Mouse (Mus musculus) neural tube, embryonic 12.5 days (tissue): ENCODE measurements around the gene Slc39a11. TPM values are rescaled to one million over a fixed set of nuclear protein-coding genes. Genes with fewer than 3 reads are reported as not detected.

Source experiments
- ATAC-seq: fragments of 200-750 bp; cut with Nextera tagmentation; 2 replicates; pipeline ENCODE4 v1.8.0; 2017; ENCODE audit warnings: low read depth, mild to moderate bottlenecking, moderate TSS enrichment, moderate library complexity; ENCODE audit not compliant: low FRiP score
- H3K27ac ChIP-seq: fragments of 300-500 bp; sonication (generic); 2 replicates; pipeline ENCODE4 v1.5.1; 2016
- H3K27me3 ChIP-seq: fragments of 300-500 bp; sonication (generic); replicated peaks from 2 replicates; pipeline ENCODE4 v1.6.1; 2016; ENCODE audit warnings: mild to moderate bottlenecking
- H3K36me3 ChIP-seq: fragments of 300-500 bp; sonication (generic); 2 replicates; pipeline ENCODE4 v1.6.1; 2016; ENCODE audit warnings: mild to moderate bottlenecking
- H3K4me1 ChIP-seq: fragments of 300-500 bp; sonication (generic); 2 replicates; pipeline ENCODE4 v1.6.1; 2016
- H3K4me2 ChIP-seq: fragments of 300-500 bp; sonication (generic); replicated peaks from 2 replicates; pipeline ENCODE4 v1.6.1; 2016; ENCODE audit warnings: mild to moderate bottlenecking
- H3K4me3 ChIP-seq: fragments of 300-500 bp; sonication (generic); 2 replicates; pipeline ENCODE4 v1.5.1; 2016
- H3K9ac ChIP-seq: fragments of 300-500 bp; sonication (generic); 2 replicates; pipeline ENCODE4 v1.6.1; 2016; ENCODE audit warnings: mild to moderate bottlenecking
- H3K9me3 ChIP-seq: fragments of 300-500 bp; sonication (generic); 2 replicates; pipeline ENCODE4 v1.6.1; 2016; ENCODE audit warnings: mild to moderate bottlenecking
- WGBS: fragments of 180-500 bp; shearing (Covaris S2); methylation state at CpG from one replicate; pipeline ENCODE4 v1.1.7; 2016; 5-methylcytosine and 5-hydroxymethylcytosine counted together
- polyA plus RNA-seq: library from polyadenylated mRNA; unstranded; fragments of >200 nt; fragmentation: Nextera tagmentation; extraction: Ambion mirVana; gene quantifications from 2 replicates; pipeline ENCODE4 v1.2.1, GENCODE M21; 2016

Slc39a11 gene
- polyA plus RNA-seq, 1 experiment from 2014 or later, result 26.1 TPM

- H3K4me2 ChIP-seq, result no peak overlapping the region
- H3K27ac ChIP-seq, result no peak overlapping the region
- H3K4me1 ChIP-seq, result peaks cover 12% of the 10 kb centered on the region
- no peaks in the 10 kb centered on the region for H3K27me3 ChIP-seq
- H3K9ac ChIP-seq, result no peak overlapping the region
- WGBS, result 47% methylated on average over 4 of the region's 4 CpGs
- no peaks in the 10 kb centered on the region for H3K36me3 ChIP-seq
- no peaks in the 10 kb centered on the region for H3K9me3 ChIP-seq
- H3K4me3 ChIP-seq, result no peak overlapping the region
- ATAC-seq, result no peak
These were observed 383.2 kb downstream of the Slc39a11 start for GRCm38 (mm10) chr11:113266706-113267105.

GRCm38 (mm10) chr11:113265567-113265966 is 384.3 kb downstream of the Slc39a11 start:
- ATAC-seq, result no peak
- no peak overlapping the region for H3K27ac ChIP-seq
- no peak overlapping the region for H3K9ac ChIP-seq
- no peaks in the 10 kb centered on the region for H3K36me3 ChIP-seq
- no peak overlapping the region for H3K4me2 ChIP-seq
- H3K4me1 ChIP-seq, result peaks cover 12% of the 10 kb centered on the region
- 83% methylated on average over 3 of the region's 3 CpGs for WGBS
- no peak overlapping the region for H3K4me3 ChIP-seq
- no peaks in the 10 kb centered on the region for H3K27me3 ChIP-seq
- no peaks in the 10 kb centered on the region for H3K9me3 ChIP-seq

DNA sequence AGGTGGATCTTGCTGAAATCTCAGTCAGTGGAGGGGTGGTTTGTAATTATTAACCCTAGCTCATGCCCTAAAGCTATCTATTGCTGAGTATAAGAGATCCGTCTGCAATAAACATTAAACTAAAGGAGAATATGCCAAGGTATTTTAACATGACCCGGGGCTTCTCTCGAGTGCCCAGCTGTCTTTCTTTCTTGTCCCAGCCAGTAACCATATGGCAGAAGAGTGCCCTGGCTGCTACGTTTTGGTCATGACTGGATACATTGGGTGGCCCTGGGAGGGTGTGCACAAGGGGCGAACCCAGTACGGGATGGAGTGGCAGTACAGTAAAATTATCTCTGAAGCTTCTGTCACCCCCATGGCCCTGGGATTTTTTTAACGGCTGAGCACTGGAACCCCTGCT is 385.9 kb downstream of the Slc39a11 start:
- Histone ChIP-seq H3K27ac (no peak overlapping the region), H3K9me3 (no peaks in the 10 kb centered on the region), H3K4me1 (peaks cover 12% of the 10 kb centered on the region), H3K4me3 (no peak overlapping the region), H3K36me3 (no peaks in the 10 kb centered on the region), H3K4me2 (no peak overlapping the region), H3K27me3 (no peaks in the 10 kb centered on the region), H3K9ac (no peak overlapping the region)
- 68% methylated on average over 7 of the region's 7 CpGs for WGBS
- ATAC-seq, result no peak

DNA sequence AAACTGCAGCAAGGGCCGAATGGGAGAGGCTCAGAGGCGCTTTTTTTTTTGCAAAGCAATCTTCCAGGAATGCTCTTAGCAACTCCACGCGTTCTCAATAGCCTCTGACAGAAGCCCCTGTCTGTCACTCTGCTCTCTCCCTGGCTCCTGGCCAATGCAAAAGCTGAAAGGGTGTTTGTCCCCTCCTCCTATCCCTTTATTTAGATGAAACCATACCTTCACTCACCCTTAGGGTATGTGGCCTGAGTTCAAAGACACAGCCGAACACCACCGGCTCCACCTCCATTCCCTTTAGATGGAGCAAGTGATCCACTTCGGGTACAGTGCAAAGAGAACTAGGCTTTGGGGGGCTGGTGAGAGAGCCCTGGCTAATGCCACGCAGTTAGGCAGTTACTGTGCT is 387.8 kb downstream of the Slc39a11 start:
- WGBS, result 43% methylated on average over 8 of the region's 8 CpGs
- Histone ChIP-seq H3K4me3 (no peak overlapping the region), H3K9me3 (no peaks in the 10 kb centered on the region), H3K4me1 (peaks cover 12% of the 10 kb centered on the region), H3K9ac (no peak overlapping the region), H3K4me2 (no peak overlapping the region), H3K27ac (no peak overlapping the region), H3K36me3 (no peaks in the 10 kb centered on the region), H3K27me3 (0 out of 2 replicates have a peak, but pooled peaks cover 3% of the 10 kb centered on the region)
- ATAC-seq, result peak; percentile 17; the same call in 1 of the 2 replicates

GRCm38 (mm10) chr11:113261421-113261820 is 388.5 kb downstream of the Slc39a11 start:
- peaks cover 12% of the 10 kb centered on the region for H3K4me1 ChIP-seq

GRCm38 (mm10) chr11:113259712-113260382 is 390.0 kb downstream of the Slc39a11 start:
- Histone ChIP-seq H3K9me3 (no peaks in the 10 kb centered on the region), H3K4me3 (no peak overlapping the region), H3K36me3 (no peaks in the 10 kb centered on the region), H3K4me2 (no peak overlapping the region), H3K27me3 (0 out of 2 replicates have a peak, but pooled peaks cover 3% of the 10 kb centered on the region), H3K27ac (no peak overlapping the region), H3K4me1 (peaks cover 21% of the 10 kb centered on the region), H3K9ac (no peak overlapping the region)
- WGBS, result 79% methylated on average over 14 of the region's 14 CpGs
- ATAC-seq, result no peak

More at GRCm38 (mm10) chr11:113261421-113261820, 388.5 kb downstream of the Slc39a11 start:
- Histone ChIP-seq H3K27me3 (0 out of 2 replicates have a peak, but pooled peaks cover 3% of the 10 kb centered on the region), H3K27ac (no peak overlapping the region), H3K36me3 (no peaks in the 10 kb centered on the region), H3K9ac (no peak overlapping the region), H3K4me3 (no peak overlapping the region), H3K4me2 (no peak overlapping the region), H3K9me3 (no peaks in the 10 kb centered on the region)
- 94% methylated on average over 4 of the region's 4 CpGs for WGBS
- no peak for ATAC-seq

GRCm38 (mm10) chr11:113258016-113258415 is 391.9 kb downstream of the Slc39a11 start:
- H3K4me3 ChIP-seq, result no peak overlapping the region
- no peak overlapping the region for H3K4me2 ChIP-seq
- peaks cover 29% of the 10 kb centered on the region for H3K4me1 ChIP-seq
- 82% methylated on average over 6 of the region's 6 CpGs for whole genome bisulfite sequencing
- no peaks in the 10 kb centered on the region for H3K9me3 ChIP-seq
- no peak for ATAC-seq
- no peaks in the 10 kb centered on the region for H3K36me3 ChIP-seq
- H3K27ac ChIP-seq, result no peak overlapping the region
- H3K9ac ChIP-seq, result no peak overlapping the region
- H3K27me3 ChIP-seq, result 0 out of 2 replicates have a peak, but pooled peaks cover 3% of the 10 kb centered on the region

DNA sequence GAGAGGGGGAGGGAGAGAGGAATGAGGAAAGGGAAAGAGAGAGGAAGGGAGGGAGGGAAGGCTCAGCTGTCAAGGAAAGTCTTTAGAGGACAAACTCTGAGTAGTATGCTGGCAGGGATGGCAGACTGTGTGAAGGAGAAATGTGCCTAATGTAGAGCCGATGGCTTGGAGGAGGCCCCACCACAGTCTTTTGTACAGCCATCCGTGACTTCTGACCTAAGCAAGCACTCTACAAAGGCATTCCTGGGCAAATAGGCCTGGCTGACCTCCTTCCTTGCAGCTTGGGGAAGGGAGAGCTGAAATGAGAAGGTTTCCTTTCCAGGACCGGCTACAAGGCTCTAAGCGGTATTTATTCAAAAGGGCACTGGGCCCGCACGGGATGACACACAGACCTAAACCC is 395.2 kb downstream of the Slc39a11 start:
- no peaks in the 10 kb centered on the region for H3K36me3 ChIP-seq
- H3K4me1 ChIP-seq, result peaks cover 17% of the 10 kb centered on the region
- H3K9ac ChIP-seq, result no peak overlapping the region
- H3K4me3 ChIP-seq, result no peak overlapping the region
- no peak overlapping the region for H3K4me2 ChIP-seq
- H3K27ac ChIP-seq, result no peak overlapping the region
- 0 out of 2 replicates have a peak, but pooled peaks cover 3% of the 10 kb centered on the region for H3K27me3 ChIP-seq
- 37% methylated on average over 6 of the region's 6 CpGs for WGBS
- ATAC-seq, result no peak
- H3K9me3 ChIP-seq, result no peaks in the 10 kb centered on the region

DNA sequence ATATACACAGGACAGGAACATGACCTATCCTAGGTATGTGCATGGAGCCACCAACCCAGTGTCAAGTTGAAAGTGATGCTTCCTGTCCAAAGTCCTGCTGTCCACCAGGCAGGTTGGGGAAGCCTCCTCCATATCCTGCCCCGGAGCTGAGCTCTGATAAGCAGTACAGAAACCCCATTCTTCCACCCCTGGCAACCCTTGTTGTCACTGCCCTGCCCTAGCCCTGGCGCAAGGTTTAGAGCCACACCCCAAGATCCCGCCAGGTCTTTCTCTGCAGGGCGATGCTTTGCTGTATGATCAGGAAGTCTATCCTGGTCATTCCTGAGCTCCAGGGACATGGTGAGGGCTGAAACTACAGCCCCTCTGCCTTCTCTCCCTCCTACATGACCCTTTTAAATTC is 396.7 kb downstream of the Slc39a11 start:
- no peak for ATAC-seq
- Histone ChIP-seq H3K36me3 (no peaks in the 10 kb centered on the region), H3K4me3 (no peak overlapping the region), H3K27ac (no peak overlapping the region), H3K4me1 (peaks cover 17% of the 10 kb centered on the region), H3K4me2 (no peak overlapping the region), H3K9ac (no peak overlapping the region), H3K9me3 (no peaks in the 10 kb centered on the region), H3K27me3 (no peaks in the 10 kb centered on the region)
- WGBS, result 90% methylated on average over 4 of the region's 4 CpGs

GRCm38 (mm10) chr11:113251172-113251571 is 398.7 kb downstream of the Slc39a11 start:
- H3K4me2 ChIP-seq, result no peak overlapping the region
- 92% methylated on average over 7 of the region's 7 CpGs for WGBS

GRCm38 (mm10) chr11:113246475-113246874 is 403.4 kb downstream of the Slc39a11 start:
- WGBS, result 78% methylated on average over 9 of the region's 9 CpGs
- H3K9me3 ChIP-seq, result no peaks in the 10 kb centered on the region
- no peaks in the 10 kb centered on the region for H3K36me3 ChIP-seq
- H3K4me3 ChIP-seq, result no peak overlapping the region
- peaks cover 8% of the 10 kb centered on the region; the same call in 1 of the 2 replicates for H3K4me1 ChIP-seq
- H3K27ac ChIP-seq, result no peak overlapping the region
- H3K4me2 ChIP-seq, result no peak overlapping the region
- no peak overlapping the region for H3K9ac ChIP-seq
- H3K27me3 ChIP-seq, result no peaks in the 10 kb centered on the region
- ATAC-seq, result no peak

More at GRCm38 (mm10) chr11:113251172-113251571, 398.7 kb downstream of the Slc39a11 start:
- H3K4me1 ChIP-seq, result peaks cover 17% of the 10 kb centered on the region
- no peak overlapping the region for H3K4me3 ChIP-seq
- no peak overlapping the region for H3K27ac ChIP-seq
- no peak for ATAC-seq
- no peak overlapping the region for H3K9ac ChIP-seq
- H3K36me3 ChIP-seq, result no peaks in the 10 kb centered on the region
- no peaks in the 10 kb centered on the region for H3K9me3 ChIP-seq
- H3K27me3 ChIP-seq, result no peaks in the 10 kb centered on the region

DNA sequence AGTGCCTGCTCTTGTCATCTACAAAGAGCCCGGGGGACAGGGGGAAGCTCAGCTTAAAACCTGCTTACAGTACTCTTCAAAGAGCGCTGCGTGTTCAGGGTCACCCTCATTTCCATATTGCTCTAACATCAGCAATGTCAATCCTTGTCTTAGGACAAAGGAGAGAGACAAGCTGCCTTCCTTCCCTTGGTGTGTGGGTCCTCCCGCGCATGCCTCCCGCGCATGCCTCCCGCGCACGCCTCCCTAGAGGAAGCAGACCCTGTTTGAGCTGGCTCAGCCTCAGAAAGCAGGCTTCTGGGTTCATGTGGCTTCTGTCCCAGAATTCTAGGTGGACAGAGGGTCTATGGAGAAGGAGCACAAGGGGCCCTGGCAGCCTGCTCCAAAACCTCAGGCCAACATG is 404.2 kb downstream of the Slc39a11 start:
- Histone ChIP-seq H3K4me1 (peaks cover 8% of the 10 kb centered on the region; the same call in 1 of the 2 replicates), H3K36me3 (no peaks in the 10 kb centered on the region), H3K4me3 (no peak overlapping the region), H3K9me3 (no peaks in the 10 kb centered on the region), H3K27me3 (no peaks in the 10 kb centered on the region), H3K27ac (no peak overlapping the region), H3K9ac (no peak overlapping the region), H3K4me2 (no peak overlapping the region)
- WGBS, result 69% methylated on average over 10 of the region's 10 CpGs
- no peak for ATAC-seq

GRCm38 (mm10) chr11:113234432-113234831 is 415.4 kb downstream of the Slc39a11 start:
- Histone ChIP-seq H3K27ac (no peak overlapping the region), H3K36me3 (no peaks in the 10 kb centered on the region), H3K4me3 (no peak overlapping the region), H3K9ac (no peak overlapping the region), H3K4me2 (no peak overlapping the region), H3K4me1 (peaks cover 21% of the 10 kb centered on the region), H3K27me3 (no peaks in the 10 kb centered on the region), H3K9me3 (no peaks in the 10 kb centered on the region)
- no peak for ATAC-seq
- WGBS, result 85% methylated on average over 2 of the region's 2 CpGs
